Mouse (Mus musculus): ENCODE results near the gene Dmd. TPM values are rescaled to one million over a fixed set of nuclear protein-coding genes. Genes with fewer than 3 reads are reported as not detected.

The Dmd gene
- total and polyA plus RNA-seq, 3 experiments, result 22.7 to 91.4 (median 31.3) TPM

DNA sequence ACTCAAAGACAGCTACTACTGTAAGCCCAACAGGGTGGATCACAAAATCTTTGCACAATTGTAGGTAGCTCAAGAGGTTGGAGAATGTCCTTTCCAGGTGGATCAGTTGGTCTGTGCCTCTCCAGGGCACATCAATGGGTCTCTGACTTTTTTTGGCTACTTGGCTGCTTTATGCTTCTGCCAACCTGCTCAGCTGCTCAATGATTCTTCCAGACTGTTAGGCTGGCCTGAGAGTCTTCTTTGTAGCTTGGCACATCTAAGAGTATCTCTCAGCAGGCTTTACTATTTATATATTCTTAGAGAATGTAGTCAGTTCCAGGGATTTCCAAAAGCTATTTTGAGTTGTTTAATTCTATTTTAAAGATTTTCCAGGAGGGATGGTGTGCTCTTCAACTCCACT lies 1416.3 kb downstream of the Dmd start:
- no peak for DNase-seq

- no peak for DNase-seq
Measured at GRCm38 (mm10) chrX:84435608-84436007, 1486.9 kb downstream of the Dmd start.

GRCm38 (mm10) chrX:84436556-84436955 lies 1487.9 kb downstream of the Dmd start:
- no peak for DNase-seq

GRCm38 (mm10) chrX:84442996-84443395 lies 1494.3 kb downstream of the Dmd start:
- no peak for DNase-seq

- DNase-seq, result no peak
Measured at GRCm38 (mm10) chrX:84443985-84444384, 1495.3 kb downstream of the Dmd start.

- DNase-seq, result no peak
Measured at GRCm38 (mm10) chrX:84444638-84445037, 1496.0 kb downstream of the Dmd start.

DNA sequence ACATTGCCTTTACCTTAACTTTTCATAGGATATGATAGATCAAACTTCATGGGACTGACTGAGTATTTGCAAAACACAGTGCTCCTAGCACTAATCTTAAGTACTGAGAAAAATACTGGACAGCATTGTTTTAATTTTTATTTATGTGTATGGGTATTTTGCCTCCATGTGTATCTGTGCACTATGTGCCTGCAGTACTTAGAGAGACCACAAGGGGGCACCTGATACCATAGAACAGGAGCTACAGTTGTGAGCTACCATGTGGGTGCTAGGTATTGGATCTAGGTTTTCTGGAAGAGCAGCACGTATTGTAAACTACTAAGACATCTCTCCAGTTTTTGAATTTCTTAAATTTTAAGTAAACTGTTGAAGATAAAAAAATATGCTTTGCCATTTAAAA lies 1505.8 kb downstream of the Dmd start:
- no peak for DNase-seq

DNA sequence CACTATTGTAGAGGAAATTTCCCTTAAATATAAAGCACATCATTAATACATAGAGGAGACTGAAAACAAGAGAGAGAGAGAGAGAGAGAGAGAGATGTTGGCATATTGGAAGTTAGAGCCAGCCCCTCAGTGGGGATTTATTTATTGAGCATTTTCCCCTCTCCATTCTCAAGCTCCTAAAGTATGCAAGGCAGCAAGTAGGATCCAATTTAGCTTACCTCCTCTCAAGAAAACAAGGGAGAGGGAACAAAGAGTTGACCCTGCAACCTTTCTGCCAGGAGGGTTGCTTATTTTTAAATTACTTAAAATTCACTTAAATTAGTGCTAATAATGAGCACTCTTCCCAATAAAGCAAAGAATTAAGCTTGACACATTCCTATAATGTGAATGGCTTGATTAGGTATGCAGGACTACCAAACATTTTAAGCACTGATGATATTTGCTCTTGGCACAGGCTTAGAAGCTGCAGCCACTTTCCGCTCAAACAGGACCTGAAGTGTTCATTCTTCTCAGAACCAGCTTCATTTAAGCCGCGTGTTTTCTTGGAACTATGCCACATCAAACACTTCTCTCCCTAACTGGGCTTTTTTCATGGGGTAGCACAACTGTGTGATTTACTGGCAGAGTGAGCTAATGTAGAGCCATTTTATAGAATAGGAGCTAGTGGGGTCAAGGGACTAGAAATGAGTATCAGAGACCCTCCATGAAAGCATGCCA lies 1566.1 kb downstream of the Dmd start:
- no peak for DNase-seq

- no peak for DNase-seq
Measured at GRCm38 (mm10) chrX:84551995-84552394, 1603.3 kb downstream of the Dmd start.

DNA sequence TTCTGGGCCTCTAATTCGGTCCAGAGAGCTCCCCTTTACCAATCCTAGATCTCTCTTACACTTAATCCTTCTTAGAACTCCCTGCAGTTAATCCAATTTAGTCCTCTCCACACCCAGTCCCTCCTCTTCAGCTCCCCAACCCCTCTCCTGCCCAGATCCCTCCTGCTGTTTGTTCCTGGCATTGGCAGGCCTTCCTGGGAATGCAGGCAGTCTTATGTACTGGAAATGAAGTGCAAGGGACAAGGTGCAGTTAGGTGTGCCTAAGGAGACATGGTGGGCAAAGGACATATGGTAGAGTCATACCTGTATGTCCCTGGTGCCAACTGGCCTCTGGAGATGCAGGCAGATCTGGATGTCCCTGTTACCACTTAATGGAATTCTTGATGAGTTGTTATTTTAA lies 1604.8 kb downstream of the Dmd start:
- no peak for DNase-seq

DNA sequence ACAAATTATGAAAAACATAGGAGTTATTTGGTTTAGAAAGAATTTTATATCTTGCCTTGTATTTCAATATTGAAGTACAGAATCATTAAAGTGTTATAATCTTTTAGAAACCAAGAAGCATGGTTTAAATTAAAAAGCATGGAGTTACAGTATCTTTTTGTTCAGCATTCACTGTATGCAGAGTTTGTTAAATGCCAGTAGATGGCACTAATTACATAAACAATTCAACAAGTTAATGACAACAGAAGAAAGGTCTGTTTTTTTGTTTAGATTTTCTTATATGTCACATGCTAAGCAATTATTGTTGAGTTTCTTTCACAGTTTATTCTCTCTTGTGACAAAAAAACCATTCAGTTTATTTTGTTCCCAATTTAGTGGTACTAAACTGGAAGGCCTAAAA lies 1649.8 kb downstream of the Dmd start:
- DNase-seq, result no peak

DNA sequence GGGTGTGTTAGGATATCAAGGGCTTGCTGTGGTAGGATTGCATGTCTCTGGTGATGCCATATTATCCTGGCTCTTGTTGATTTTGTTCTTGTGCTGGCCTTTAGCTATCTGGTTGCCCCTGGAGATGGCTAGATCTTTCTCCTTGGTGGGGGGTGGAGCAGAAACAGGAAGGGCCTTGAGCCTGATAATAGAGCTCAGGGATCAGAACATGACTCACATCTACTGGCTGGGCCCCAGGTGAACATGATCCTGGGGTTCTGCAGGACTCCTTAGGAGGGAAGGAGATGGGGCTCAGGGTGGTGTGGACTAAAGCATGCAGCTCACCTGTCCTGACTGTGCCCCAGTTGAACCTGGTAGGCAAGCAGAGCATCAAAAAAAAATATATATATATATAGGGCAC lies 1691.8 kb downstream of the Dmd start:
- DNase-seq, result peak; percentile 32

DNA sequence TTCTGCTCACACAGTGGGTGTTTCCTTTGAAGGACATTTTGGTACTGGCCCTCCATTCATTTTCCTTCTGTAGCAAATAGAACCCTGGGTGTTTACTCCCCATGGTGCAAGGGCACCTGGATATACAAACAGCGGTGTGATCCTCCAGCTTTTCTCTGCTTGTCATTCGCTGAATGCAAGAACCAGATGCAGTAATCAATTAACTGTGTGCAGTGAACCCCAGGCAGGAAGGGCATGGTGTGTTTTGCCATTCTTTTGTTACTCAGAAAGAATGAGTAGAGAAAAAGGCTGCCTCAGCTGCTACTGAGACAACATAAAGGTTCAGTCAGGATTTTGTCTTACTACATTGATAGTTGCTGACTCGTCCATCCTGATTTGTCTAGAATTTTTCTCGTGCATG lies 1799.0 kb downstream of the Dmd start:
- DNase-seq, result no peak

GRCm38 (mm10) chrX:84860012-84860647 lies 1911.5 kb downstream of the Dmd start:
- no peak for DNase-seq

DNA sequence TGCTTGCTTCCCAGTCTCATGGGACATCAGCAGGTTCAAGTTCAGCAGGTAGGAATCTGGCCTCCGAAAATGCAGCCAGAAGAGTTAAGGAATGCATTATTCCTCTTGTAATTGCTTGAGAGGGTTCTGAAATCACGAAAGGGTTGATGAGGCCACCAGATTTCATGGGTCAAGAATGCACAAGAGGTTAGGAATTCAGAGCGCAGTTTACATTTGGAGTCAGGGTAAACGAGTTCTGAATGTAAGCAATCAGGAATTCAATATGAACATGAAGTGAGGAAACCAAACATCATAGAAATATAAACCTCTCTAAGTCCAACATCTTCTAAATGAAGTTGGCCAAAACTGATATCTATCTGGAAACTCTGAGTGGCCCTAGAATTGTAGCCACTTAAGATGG lies 1924.4 kb downstream of the Dmd start:
- no peak for DNase-seq

- DNase-seq, result no peak
Measured at GRCm38 (mm10) chrX:84878125-84878524, 1929.5 kb downstream of the Dmd start.

DNA sequence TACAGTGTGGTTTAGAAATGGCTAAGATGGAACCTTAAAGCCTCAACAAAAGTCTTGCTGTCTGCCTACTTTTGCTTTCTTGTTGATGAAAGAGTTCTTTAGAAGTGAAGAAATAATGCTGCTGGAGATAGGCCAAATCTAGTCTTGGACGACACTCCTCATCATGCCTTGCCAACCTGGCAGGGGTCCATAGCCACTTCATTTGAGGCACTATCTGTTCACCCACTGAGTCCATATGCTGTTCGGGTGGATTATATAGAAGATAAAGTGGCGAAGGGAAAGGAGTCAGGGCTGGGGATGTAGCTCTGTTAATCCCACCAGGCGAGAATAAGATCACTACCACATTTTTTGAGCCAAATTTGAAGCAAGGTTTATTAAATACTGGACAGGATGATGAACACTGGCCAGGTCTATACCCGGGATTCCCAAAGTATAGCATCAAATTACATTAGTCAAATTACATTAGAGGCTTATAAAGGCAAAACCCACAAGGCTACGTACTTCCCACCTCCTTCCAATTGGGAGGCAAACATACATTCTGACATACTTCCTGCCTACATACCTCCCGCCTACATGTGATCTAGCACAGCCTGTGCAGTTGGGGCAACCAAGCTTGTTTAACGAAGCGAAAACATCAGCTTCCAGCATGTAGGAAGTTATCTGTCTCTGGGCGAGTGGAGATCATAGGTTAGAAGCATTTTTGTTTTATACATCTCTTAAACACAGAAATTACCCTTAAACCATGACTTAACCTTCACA lies 1984.2 kb downstream of the Dmd start:
- DNase-seq, result peak; percentile 7

- DNase-seq, result no peak
Measured at GRCm38 (mm10) chrX:84960557-84960956, 2011.9 kb downstream of the Dmd start.

GRCm38 (mm10) chrX:84960972-84961371 lies 2012.3 kb downstream of the Dmd start:
- DNase-seq, result no peak

GRCm38 (mm10) chrX:85008304-85008703 lies 2059.6 kb downstream of the Dmd start:
- DNase-seq, result no peak

- no peak for DNase-seq
Measured at GRCm38 (mm10) chrX:85041466-85042058, 2092.9 kb downstream of the Dmd start.

DNA sequence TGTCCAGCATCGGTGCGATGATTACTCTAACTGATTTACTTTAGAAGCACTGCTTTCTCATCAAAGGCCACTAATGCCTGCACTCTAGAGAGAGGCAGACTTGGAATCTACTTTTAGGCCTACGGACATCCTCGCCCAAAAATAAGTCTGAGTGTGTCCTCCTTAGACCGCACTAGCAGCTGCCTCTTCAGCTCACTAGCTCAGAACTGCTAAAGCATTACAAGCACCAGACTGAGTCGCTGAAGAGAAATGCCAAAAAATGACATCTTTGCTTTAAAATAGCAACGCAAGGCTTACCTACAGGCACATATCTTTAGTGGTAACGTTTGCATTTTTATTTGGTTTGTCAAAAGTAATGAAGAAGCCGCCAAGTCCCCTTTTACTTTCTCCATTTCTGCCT lies 2098.0 kb downstream of the Dmd start:
- DNase-seq, result no peak

Measured in adrenal gland, adult 2 months (tissue).